Mouse (Mus musculus) stomach, embryonic 14.5 days (tissue): Measurements from ENCODE around the gene Smarca4. TPM values are rescaled to one million over a fixed set of nuclear protein-coding genes. Genes with fewer than 3 reads are reported as not detected.

ENCODE experiments used
- ATAC-seq: fragments of 200-750 bp; cut with Nextera tagmentation; 2 replicates; pipeline ENCODE4 v1.8.0; 2017; ENCODE audit warnings: low read depth, moderate TSS enrichment; ENCODE audit not compliant: insufficient number of reproducible peaks, insufficient read depth, low FRiP score
- H3K27ac ChIP-seq: fragments of 300-500 bp; sonication (generic); 2 replicates; pipeline ENCODE4 v1.5.1; 2014; ENCODE audit warnings: mild to moderate bottlenecking, low read length, moderate library complexity, mixed read lengths
- H3K27me3 ChIP-seq: fragments of 300-500 bp; sonication (generic); 2 replicates; pipeline ENCODE4 v1.6.1; 2014; ENCODE audit warnings: low read length, control low read depth, mixed read lengths; ENCODE audit not compliant: control insufficient read depth, insufficient read depth
- H3K36me3 ChIP-seq: fragments of 300-500 bp; sonication (generic); 2 replicates; pipeline ENCODE4 v1.6.1; 2014; ENCODE audit warnings: mild to moderate bottlenecking, control low read depth, low read length, moderate library complexity, mixed read lengths; ENCODE audit not compliant: control insufficient read depth, insufficient read depth
- H3K4me1 ChIP-seq: fragments of 300-500 bp; sonication (generic); 2 replicates; pipeline ENCODE4 v1.6.1; 2014; ENCODE audit warnings: low read length, control low read depth, mixed read lengths; ENCODE audit not compliant: control insufficient read depth, insufficient read depth
- H3K4me2 ChIP-seq: fragments of 300-500 bp; sonication (generic); replicated peaks from 2 replicates; pipeline ENCODE4 v1.6.1; 2014; ENCODE audit warnings: low read depth, low read length, control low read depth
- H3K4me3 ChIP-seq: fragments of 300-500 bp; sonication (generic); 2 replicates; pipeline ENCODE4 v1.5.1; 2014; ENCODE audit warnings: low read depth, low read length, control low read depth
- H3K9ac ChIP-seq: fragments of 300-500 bp; sonication (generic); replicated peaks from 2 replicates; pipeline ENCODE4 v1.6.1; 2014; ENCODE audit warnings: low read depth, mild to moderate bottlenecking, control low read depth, low read length, moderate library complexity, mixed read lengths
- H3K9me3 ChIP-seq: fragments of 300-500 bp; sonication (generic); 2 replicates; pipeline ENCODE4 v1.6.1; 2016; ENCODE audit warnings: low read depth, low read length, control low read depth; ENCODE audit not compliant: control insufficient read depth
- WGBS: fragments of 180-500 bp; shearing (Covaris S2); extraction: QIAGEN DNeasy Blood & Tissue Kit; methylation state at CpG from one replicate; pipeline ENCODE4 v1.1.7; 2014; 5-methylcytosine and 5-hydroxymethylcytosine counted together
- microRNA counts: library from miRNA; unstranded; fragments of <30 nt; microRNA quantifications from one replicate; lab custom pipeline; 2016
- microRNA-seq: library from miRNA; unstranded; fragments of <30 nt; microRNA quantifications from one replicate; pipeline ENCODE4, GENCODE M21; 2016
- polyA plus RNA-seq: library from polyadenylated mRNA; unstranded; fragments of >200 nt; fragmentation: Nextera tagmentation; extraction: Ambion mirVana; gene quantifications from 2 replicates; pipeline ENCODE4 v1.2.1, GENCODE M21; 2014

Gene Smarca4
- polyA plus RNA-seq, 1 experiment from 2014 or later: 95.0 TPM

GRCm38 (mm10) chr9:21749382-21750118 lies 133.6 kb downstream of the Smarca4 start:
- peaks cover 7% of the 10 kb centered on the region; the same call in 1 of the 2 replicates for H3K4me1 ChIP-seq
- H3K36me3 ChIP-seq: peaks cover 52% of the 10 kb centered on the region
- H3K4me3 ChIP-seq: no peak overlapping the region
- H3K9ac ChIP-seq: no peak overlapping the region
- H3K27ac ChIP-seq: no peak overlapping the region
- WGBS: 86% methylated on average over 6 of the region's 6 CpGs
- no peak for ATAC-seq
- no peaks in the 10 kb centered on the region for H3K27me3 ChIP-seq
- no peaks in the 10 kb centered on the region for H3K9me3 ChIP-seq
- no peak overlapping the region for H3K4me2 ChIP-seq

- WGBS: 74% methylated on average over 3 of the region's 3 CpGs
- peaks cover 44% of the 10 kb centered on the region for H3K36me3 ChIP-seq
- no peak overlapping the region for H3K4me3 ChIP-seq
- no peak overlapping the region for H3K27ac ChIP-seq
- H3K9me3 ChIP-seq: no peaks in the 10 kb centered on the region
- H3K9ac ChIP-seq: no peak overlapping the region
- no peaks in the 10 kb centered on the region for H3K27me3 ChIP-seq
- no peak overlapping the region for H3K4me2 ChIP-seq
- H3K4me1 ChIP-seq: peaks cover 7% of the 10 kb centered on the region; the same call in 1 of the 2 replicates
- ATAC-seq: no peak
Measured at GRCm38 (mm10) chr9:21750370-21750769, 134.4 kb downstream of the Smarca4 start.

GRCm38 (mm10) chr9:21751347-21751746 lies 135.4 kb downstream of the Smarca4 start:
- 72% methylated on average over 6 of the region's 6 CpGs for WGBS
- Histone ChIP-seq H3K4me3 (no peak overlapping the region), H3K27me3 (no peaks in the 10 kb centered on the region), H3K36me3 (peaks cover 42% of the 10 kb centered on the region), H3K4me1 (peaks cover 7% of the 10 kb centered on the region; the same call in 1 of the 2 replicates), H3K9me3 (no peaks in the 10 kb centered on the region), H3K27ac (no peak overlapping the region), H3K9ac (no peak overlapping the region), H3K4me2 (no peak overlapping the region)
- ATAC-seq: no peak

DNA sequence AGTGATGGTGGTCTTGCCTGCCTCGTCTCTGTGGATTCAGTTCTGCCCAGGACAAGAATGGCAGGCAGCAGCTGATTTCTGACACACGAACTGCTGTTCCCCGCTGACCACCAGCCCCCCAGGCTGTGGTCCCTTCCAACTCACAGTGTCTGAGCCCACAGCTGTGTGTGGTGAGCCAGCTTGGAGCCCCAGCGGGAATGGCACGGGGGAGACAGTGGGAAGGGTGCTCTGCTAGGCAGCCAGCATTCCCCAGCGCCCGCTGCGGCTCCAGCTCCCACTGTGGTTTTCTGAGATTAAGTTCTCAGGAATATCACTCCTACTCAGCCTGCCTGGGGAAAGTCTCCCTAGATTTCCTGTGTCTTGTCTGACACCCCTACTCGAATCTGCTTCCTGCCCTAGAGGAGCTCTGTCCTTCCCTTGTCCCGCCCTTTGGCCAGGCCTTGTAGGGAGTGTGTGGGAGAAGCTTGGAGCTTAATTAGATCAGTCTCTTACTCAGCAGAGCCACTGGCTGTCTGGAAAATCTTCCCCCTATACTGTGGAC lies 136.4 kb downstream of the Smarca4 start:
- no peak overlapping the region for H3K4me3 ChIP-seq
- H3K4me1 ChIP-seq: peaks cover 7% of the 10 kb centered on the region; the same call in 1 of the 2 replicates
- H3K9ac ChIP-seq: no peak overlapping the region
- H3K27ac ChIP-seq: peak overlapping the region; percentile 39; the same call in 1 of the 2 replicates
- WGBS: 43% methylated on average over 10 of the region's 10 CpGs
- H3K27me3 ChIP-seq: no peaks in the 10 kb centered on the region
- peaks cover 32% of the 10 kb centered on the region for H3K36me3 ChIP-seq
- peak; percentile 42; the same call in 1 of the 2 replicates for ATAC-seq
- no peaks in the 10 kb centered on the region for H3K9me3 ChIP-seq
- no peak overlapping the region for H3K4me2 ChIP-seq

MicroRNA genes within 50 kb of the gene (microRNA counts, 519-probe panel; counts per million panel counts)
- microRNA mmu-miR-1946b (lab: Ali Mortazavi, UCI): not detected

Small RNA genes within 50 kb of the gene (microRNA-seq; reads per million reads assigned to microRNA genes)
- not detected for gene Mir1946b

Other genes starting within 250 kb of the Smarca4 start
- 184 and 193 TPM in 2 replicates for gene Ilf3, start 248.3 kb upstream of the Smarca4 start, polyA plus RNA-seq
- gene Qtrt1, start 204.3 kb upstream of the Smarca4 start, polyA plus RNA-seq: 54.2 and 65.4 TPM in 2 replicates
- gene Dnm2, start 191.3 kb upstream of the Smarca4 start, polyA plus RNA-seq: 61.6 and 62.4 TPM in 2 replicates
- gene Tmed1, start 105.9 kb upstream of the Smarca4 start, polyA plus RNA-seq: 92.8 and 94.5 TPM in 2 replicates
- gene AB124611, start 90.0 kb upstream of the Smarca4 start, polyA plus RNA-seq: 5.9 and 6.0 TPM in 2 replicates
- 39.7 and 42.7 TPM in 2 replicates for gene Carm1, start 69.3 kb upstream of the Smarca4 start, polyA plus RNA-seq
- gene Timm29, start 23.4 kb upstream of the Smarca4 start, polyA plus RNA-seq: 29.4 and 33.4 TPM in 2 replicates
- gene Yipf2, start 23.3 kb upstream of the Smarca4 start, polyA plus RNA-seq: 26.9 and 27.5 TPM in 2 replicates
- gene Ldlr, start 107.3 kb downstream of the Smarca4 start, polyA plus RNA-seq: 23.8 and 26.9 TPM in 2 replicates
- gene Spc24, start 144.1 kb downstream of the Smarca4 start, polyA plus RNA-seq: 111 and 120 TPM in 2 replicates
- 10.3 and 10.4 TPM in 2 replicates for gene Kank2, start 182.6 kb downstream of the Smarca4 start, polyA plus RNA-seq
- 2.8 and 2.9 TPM in 2 replicates for gene Angptl8, start 219.3 kb downstream of the Smarca4 start, polyA plus RNA-seq
- 39.8 and 45.1 TPM in 2 replicates for gene Dock6, start 236.5 kb downstream of the Smarca4 start, polyA plus RNA-seq